Mouse (Mus musculus) heart, postnatal 0 days (tissue): ENCODE data around the gene Olfm3. TPM values are rescaled to one million over a fixed set of nuclear protein-coding genes. Genes with fewer than 3 reads are reported as not detected.

Experiments used
- ATAC-seq: fragments of 200-750 bp; cut with Nextera tagmentation; 2 replicates; pipeline ENCODE4 v1.8.0; 2017; ENCODE audit warnings: low read depth, moderate number of reproducible peaks, moderate library complexity; ENCODE audit not compliant: insufficient read depth
- DNase-seq: peaks from one replicate; pipeline ENCODE4 v3.0.0-alpha.2; 2016; ENCODE audit warnings: low spot score
- H3K27ac ChIP-seq: fragments of 300-500 bp; sonication (generic); 2 replicates; pipeline ENCODE4 v1.5.1; 2014; ENCODE audit warnings: low read depth, mild to moderate bottlenecking
- H3K27me3 ChIP-seq: fragments of 300-500 bp; sonication (generic); 2 replicates; pipeline ENCODE4 v1.6.1; 2014; ENCODE audit warnings: low read length, mixed read lengths; ENCODE audit not compliant: control insufficient read depth, insufficient read depth
- H3K36me3 ChIP-seq: fragments of 300-500 bp; sonication (generic); replicated peaks from 2 replicates; pipeline ENCODE4 v1.6.1; 2014; ENCODE audit warnings: low read length, mixed read lengths; ENCODE audit not compliant: control insufficient read depth, insufficient read depth
- H3K4me1 ChIP-seq: fragments of 300-500 bp; sonication (generic); 2 replicates; pipeline ENCODE4 v1.6.1; 2014; ENCODE audit warnings: antibody characterized with exemption; ENCODE audit not compliant: control insufficient read depth, insufficient read depth
- H3K4me2 ChIP-seq: fragments of 300-500 bp; sonication (generic); 2 replicates; pipeline ENCODE4 v1.6.1; 2014; ENCODE audit warnings: low read depth, mild to moderate bottlenecking, low read length, moderate library complexity
- H3K4me3 ChIP-seq: fragments of 300-500 bp; sonication (generic); 2 replicates; pipeline ENCODE4 v1.5.1; 2014; ENCODE audit warnings: low read depth, low read length
- H3K9ac ChIP-seq: fragments of 300-500 bp; sonication (generic); replicated peaks from 2 replicates; pipeline ENCODE4 v1.6.1; 2014; ENCODE audit warnings: low read depth, low read length, mixed read lengths
- H3K9me3 ChIP-seq: fragments of 300-500 bp; sonication (generic); replicated peaks from 2 replicates; pipeline ENCODE4 v1.6.1; 2016; ENCODE audit warnings: low read length; ENCODE audit not compliant: control insufficient read depth
- CTCF ChIP-seq: IDR thresholded peaks from 2 replicates; pipeline ENCODE4 v1.5.1; 2016; ENCODE audit warnings: antibody characterized with exemption, control low read depth, low read depth
- EP300 ChIP-seq: IDR thresholded peaks from 2 replicates; pipeline ENCODE4 v1.6.1; 2016; ENCODE audit warnings: antibody characterized with exemption, low read depth
- WGBS: fragments of 180-500 bp; shearing (Covaris S2); extraction: QIAGEN DNeasy Blood & Tissue Kit; methylation state at CpG from one replicate; pipeline ENCODE4 v1.1.7; 2014; 5-methylcytosine and 5-hydroxymethylcytosine counted together
- polyA plus RNA-seq: library from polyadenylated mRNA; unstranded; fragments of >200 nt; fragmentation: Nextera tagmentation; extraction: Ambion mirVana; gene quantifications from 2 replicates; pipeline ENCODE4 v1.2.1, GENCODE M21; 2015
- total RNA-seq: library from RNA; depleted of rRNA; stranded (reverse); fragments of >200 nt; gene quantifications from 2 replicates; pipeline ENCODE4 v1.2.3, GENCODE M21; 2014; ENCODE audit warnings: low replicate concordance

Gene Olfm3
- total and polyA plus RNA-seq, 2 experiments from 2014 or later: not detected

DNA sequence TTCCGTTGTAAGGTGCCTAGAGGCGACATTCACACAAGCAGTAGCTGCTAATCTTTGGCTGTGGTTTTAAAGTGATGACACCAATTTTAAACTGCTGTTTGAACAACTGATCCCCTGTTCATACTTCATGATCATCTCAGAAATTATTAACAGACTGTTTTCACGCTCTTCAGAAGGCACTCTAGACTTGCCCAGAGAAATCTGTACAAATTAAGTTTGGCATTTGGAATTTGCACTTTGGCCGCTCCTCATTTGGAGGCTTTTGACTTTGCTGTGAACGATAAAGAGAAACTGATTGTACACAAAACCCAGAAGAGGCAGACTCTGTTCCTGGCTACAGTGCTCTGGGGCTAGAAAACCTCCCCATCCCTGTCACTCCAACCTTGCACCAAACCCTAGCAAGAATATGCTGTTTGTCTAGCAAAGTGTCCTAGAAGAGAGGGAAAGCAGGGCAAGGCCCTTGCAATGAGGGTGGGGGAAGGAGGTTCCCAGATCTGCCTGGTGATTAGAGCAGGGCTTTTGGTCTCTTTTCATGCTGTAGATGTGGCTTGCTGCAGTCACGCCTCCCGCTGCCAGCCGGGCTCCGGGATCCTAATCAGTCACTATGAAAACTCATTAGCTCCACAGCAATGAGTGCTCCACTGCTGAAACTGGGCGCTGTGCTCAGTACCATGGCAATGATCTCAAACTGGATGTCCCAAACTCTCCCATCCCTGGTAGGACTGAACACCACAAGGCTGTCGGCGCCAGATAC is 176.7 kb downstream of the Olfm3 start:
- TF ChIP-seq CTCF (no peak), EP300 (no peak)
- 43% methylated on average over 12 of the region's 12 CpGs for WGBS
- H3K27me3 ChIP-seq: no peaks in the 10 kb centered on the region
- H3K4me3 ChIP-seq: no peak overlapping the region
- H3K36me3 ChIP-seq: no peaks in the 10 kb centered on the region
- no peak overlapping the region for H3K27ac ChIP-seq
- H3K4me2 ChIP-seq: no peak overlapping the region
- DNase-seq (no peak), ATAC-seq (no peak)
- no peak overlapping the region for H3K9ac ChIP-seq
- H3K4me1 ChIP-seq: no peaks in the 10 kb centered on the region
- no peaks in the 10 kb centered on the region for H3K9me3 ChIP-seq

DNA sequence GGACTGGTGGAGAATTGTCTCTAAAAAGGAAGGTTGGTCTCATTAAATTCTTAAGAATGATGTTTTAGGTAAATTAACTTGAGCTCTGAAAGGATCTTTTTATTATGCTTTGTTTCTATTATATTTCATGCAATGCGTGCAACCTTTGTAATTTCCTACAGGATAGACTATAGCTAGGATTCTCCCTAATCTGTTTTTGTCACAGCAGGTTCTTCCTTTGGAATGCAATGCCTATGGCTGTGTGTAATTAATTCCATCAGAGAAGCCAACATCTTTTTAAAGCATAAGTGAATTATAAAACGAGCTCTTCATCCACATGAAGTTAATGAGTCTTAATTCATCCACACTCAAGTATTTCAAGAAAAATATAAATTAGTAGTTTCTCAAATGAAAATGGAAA is 177.5 kb downstream of the Olfm3 start:
- ATAC-seq (no peak), DNase-seq (no peak)
- TF ChIP-seq EP300: no peak
- no peak for TF ChIP-seq CTCF
- WGBS: 53% methylated on average over 2 of the region's 2 CpGs
- H3K36me3 ChIP-seq: no peaks in the 10 kb centered on the region
- no peak overlapping the region for H3K4me3 ChIP-seq
- H3K4me2 ChIP-seq: no peak overlapping the region
- H3K27ac ChIP-seq: no peak overlapping the region
- H3K4me1 ChIP-seq: no peaks in the 10 kb centered on the region
- no peak overlapping the region for H3K9ac ChIP-seq
- no peaks in the 10 kb centered on the region for H3K9me3 ChIP-seq
- no peaks in the 10 kb centered on the region for H3K27me3 ChIP-seq

DNA sequence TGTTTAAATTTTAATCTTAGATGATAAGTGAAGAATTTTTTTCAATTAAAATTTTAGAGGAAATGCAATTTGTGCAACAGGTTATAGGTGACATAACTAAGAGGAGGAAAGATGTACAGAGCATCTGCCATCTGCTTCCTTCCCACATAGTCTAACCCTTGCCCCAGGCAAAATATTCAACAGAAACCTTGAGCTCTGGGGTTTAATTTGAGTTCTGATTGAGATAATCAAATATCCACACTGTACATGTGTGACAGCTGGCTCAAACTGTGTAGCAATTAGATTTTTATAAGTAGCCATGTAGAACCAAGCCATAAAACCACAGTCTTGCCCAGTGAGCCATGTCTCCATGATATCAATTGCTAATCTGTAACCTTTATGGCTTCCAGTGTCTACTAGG is 179.1 kb downstream of the Olfm3 start:
- TF ChIP-seq EP300 (no peak), CTCF (no peak)
- Histone ChIP-seq H3K4me1 (no peaks in the 10 kb centered on the region), H3K36me3 (no peaks in the 10 kb centered on the region), H3K27me3 (no peaks in the 10 kb centered on the region), H3K9ac (no peak overlapping the region), H3K4me3 (no peak overlapping the region), H3K4me2 (no peak overlapping the region), H3K9me3 (no peaks in the 10 kb centered on the region), H3K27ac (no peak overlapping the region)
- DNase-seq (no peak), ATAC-seq (no peak)

DNA sequence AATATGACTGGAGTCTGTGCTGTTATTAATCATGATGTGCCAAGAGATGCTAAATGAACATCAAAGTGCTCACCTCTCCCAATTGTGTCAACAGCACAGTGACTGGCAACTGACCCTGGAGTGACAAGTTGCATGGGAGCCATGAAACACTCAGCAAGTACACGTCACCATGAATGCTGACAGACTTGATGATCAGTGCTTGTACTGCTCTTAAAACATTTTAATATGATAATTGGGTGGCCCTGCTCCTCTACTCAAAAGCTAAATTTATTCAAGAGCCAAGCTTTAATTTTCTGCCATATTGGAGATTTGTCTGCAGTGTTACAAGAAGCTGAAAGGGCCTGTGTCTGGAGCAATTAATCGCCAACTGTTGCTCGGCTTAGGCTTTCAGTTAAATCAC is 184.4 kb downstream of the Olfm3 start:
- DNase-seq: no peak
- Histone ChIP-seq H3K27ac (no peak overlapping the region), H3K27me3 (no peaks in the 10 kb centered on the region), H3K9me3 (no peaks in the 10 kb centered on the region), H3K36me3 (no peaks in the 10 kb centered on the region), H3K4me1 (no peaks in the 10 kb centered on the region), H3K9ac (no peak overlapping the region), H3K4me3 (no peak overlapping the region), H3K4me2 (no peak overlapping the region)
- ATAC-seq: no peak
- 70% methylated on average over 3 of the region's 3 CpGs for WGBS
- no peak for TF ChIP-seq CTCF
- TF ChIP-seq EP300: no peak

DNA sequence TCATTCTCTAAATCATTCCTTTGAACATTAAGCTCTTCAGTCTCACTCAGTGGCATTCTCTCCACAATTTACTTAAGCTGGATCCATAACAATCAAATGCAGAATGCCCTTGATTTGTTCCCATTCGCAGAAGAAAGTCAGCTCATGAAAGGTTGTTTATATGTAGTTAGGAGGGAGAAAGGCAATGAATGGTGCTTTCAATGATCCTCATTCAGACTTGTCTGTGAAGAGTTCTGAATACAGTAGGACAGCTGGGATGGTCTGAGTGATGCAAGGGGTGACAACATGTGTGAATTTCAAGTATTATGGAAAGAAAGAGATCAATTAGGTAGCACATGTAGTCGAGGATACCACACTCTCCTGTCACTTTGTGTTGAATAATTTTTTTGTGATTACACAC is 186.8 kb downstream of the Olfm3 start:
- Histone ChIP-seq H3K27ac (no peak overlapping the region), H3K4me2 (no peak overlapping the region), H3K36me3 (no peaks in the 10 kb centered on the region), H3K27me3 (no peaks in the 10 kb centered on the region), H3K4me3 (no peak overlapping the region), H3K4me1 (no peaks in the 10 kb centered on the region), H3K9me3 (no peaks in the 10 kb centered on the region), H3K9ac (no peak overlapping the region)
- no peak for ATAC-seq
- WGBS: 47% methylated on average over 2 of the region's 2 CpGs
- DNase-seq: no peak
- TF ChIP-seq EP300: no peak
- no peak for TF ChIP-seq CTCF

DNA sequence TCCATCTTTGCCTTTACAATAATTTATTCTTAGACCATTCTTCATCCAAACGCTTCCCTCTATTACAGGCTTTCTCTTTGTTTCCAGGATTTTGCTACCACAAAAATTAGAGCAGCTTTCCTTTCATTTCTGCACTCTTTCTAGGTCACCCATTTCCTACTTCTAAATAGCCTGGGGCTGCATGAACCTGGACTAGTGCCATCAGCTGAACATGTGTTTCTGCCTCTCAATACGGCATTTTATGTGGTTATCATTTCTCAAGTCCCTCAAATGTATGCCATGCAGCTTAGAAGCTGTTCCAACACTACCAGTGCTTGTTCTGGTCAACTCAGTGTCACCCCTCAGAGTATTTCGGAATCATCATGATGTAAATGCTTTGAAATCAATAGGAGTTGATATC is 191.6 kb downstream of the Olfm3 start:
- ATAC-seq (no peak), DNase-seq (no peak)
- 55% methylated on average over 3 of the region's 3 CpGs for WGBS
- Histone ChIP-seq H3K4me3 (no peak overlapping the region), H3K4me2 (no peak overlapping the region), H3K9me3 (no peaks in the 10 kb centered on the region), H3K4me1 (no peaks in the 10 kb centered on the region), H3K27me3 (no peaks in the 10 kb centered on the region), H3K9ac (no peak overlapping the region), H3K27ac (no peak overlapping the region), H3K36me3 (no peaks in the 10 kb centered on the region)
- TF ChIP-seq CTCF (no peak), EP300 (no peak)
